Mouse (Mus musculus) brain, embryonic 14.5 days (tissue): ENCODE results near the gene Olfr585.

ENCODE experiments used
- CTCF ChIP-seq: fragments of 200-500 bp; IDR thresholded peaks from 2 replicates; pipeline ENCODE4 v1.5.1; 2012; ENCODE audit warnings: inconsistent platforms, mild to moderate bottlenecking, moderate library complexity, borderline replicate concordance; ENCODE audit not compliant: insufficient read depth, insufficient read length; ENCODE audit errors: extremely low read depth
- POLR2A ChIP-seq: fragments of 200-500 bp; IDR thresholded peaks from 2 replicates; pipeline ENCODE4 v1.6.1; 2012; ENCODE audit warnings: mild to moderate bottlenecking, inconsistent platforms, borderline replicate concordance; ENCODE audit not compliant: poor library complexity, insufficient read depth, insufficient read length, severe bottlenecking; ENCODE audit errors: extremely low read depth

- TF ChIP-seq POLR2A (no peak), CTCF (no peak)
Observed at GRCm38 (mm10) chr7:103125538-103125937, 28.0 kb downstream of the Olfr585 start, which contains the start of gene Olfr586.
